Mouse (Mus musculus) heart, adult 8-10 months (tissue): Measurements from ENCODE around the gene Snw1. TPM values are rescaled to one million over a fixed set of nuclear protein-coding genes. Genes with fewer than 3 reads are reported as not detected.
"Not testable (repeated sequence)": the region's sequence is repeated elsewhere in the genome, so short reads cannot be mapped to it uniquely, and the experiment has no call there.

Source experiments
- DNase-seq: peaks from one replicate; pipeline ENCODE4 v3.0.0; 2022; ENCODE audit warnings: low spot score
- total RNA-seq, 4 experiments: library from RNA; stranded (reverse); gene quantifications; 2 replicates each; pipeline ENCODE4 v1.2.4; 2022

Snw1 gene
- total RNA-seq, result 10 to 100 TPM; 40.2 to 51.7 (median 44.9) TPM

DNA sequence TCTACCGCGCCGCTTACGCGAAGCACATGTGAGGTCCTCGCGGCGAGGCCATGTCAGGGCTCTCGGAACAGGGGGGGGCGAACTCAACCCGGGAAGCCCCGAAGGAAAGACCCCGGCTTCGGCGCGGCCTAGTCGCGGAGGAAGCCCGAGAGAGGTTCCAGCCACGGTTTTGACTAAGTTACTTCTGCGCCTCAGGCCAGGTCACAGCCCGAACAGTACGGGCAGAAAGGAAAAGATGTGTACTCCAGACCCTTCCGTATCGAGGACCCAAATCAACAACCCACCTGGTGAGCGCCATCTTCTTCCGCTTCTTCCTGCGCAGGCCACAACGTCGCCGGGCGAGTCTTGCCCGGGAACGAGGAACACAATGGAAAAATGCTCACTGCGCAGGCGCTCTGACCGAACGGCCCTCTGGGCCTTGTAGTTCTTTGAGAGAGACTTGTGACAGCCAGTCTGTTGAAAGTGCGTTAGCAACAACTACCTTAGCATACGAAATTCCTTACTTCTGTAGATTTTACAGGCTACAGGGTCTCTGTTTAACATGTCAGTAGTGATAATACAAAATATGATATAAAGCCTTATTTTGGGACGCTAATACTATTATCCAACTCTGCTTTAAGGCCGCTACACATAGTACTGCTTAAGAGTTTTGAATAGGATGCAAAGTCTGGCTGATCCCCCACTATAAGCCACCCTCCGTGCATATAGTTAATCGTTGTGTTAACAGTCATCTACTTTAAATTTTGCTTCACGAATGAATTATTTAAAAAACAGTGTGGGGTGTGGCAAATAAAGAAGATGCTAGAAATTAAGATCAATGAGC is at the start of gene Snw1:
Snw1 (minus strand) TSS at position 311 of the 823 bp plus-strand sequence.
- peak; percentile 95 for DNase-seq

DNA sequence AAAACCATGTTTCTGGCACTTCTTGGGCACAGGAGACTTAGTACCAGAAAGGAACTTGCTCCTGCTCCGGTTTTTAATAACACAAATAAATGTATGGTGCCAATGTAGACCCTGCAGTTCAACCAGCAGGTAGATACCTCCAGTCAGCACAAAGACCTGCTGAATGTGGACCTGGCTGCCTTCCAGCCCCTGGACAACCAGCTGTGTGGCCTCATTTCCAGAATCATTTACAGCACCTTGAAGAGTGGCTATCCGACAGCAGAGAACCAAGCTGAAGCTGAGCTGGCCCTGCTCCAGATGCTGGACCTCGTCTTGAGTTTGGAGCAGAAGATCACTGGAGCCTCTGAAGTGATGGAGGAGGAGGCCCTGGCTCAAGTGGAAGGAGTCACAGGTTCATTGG is 47.5 kb upstream of the Snw1 start:
- DNase-seq, result not testable (repeated sequence)

DNA sequence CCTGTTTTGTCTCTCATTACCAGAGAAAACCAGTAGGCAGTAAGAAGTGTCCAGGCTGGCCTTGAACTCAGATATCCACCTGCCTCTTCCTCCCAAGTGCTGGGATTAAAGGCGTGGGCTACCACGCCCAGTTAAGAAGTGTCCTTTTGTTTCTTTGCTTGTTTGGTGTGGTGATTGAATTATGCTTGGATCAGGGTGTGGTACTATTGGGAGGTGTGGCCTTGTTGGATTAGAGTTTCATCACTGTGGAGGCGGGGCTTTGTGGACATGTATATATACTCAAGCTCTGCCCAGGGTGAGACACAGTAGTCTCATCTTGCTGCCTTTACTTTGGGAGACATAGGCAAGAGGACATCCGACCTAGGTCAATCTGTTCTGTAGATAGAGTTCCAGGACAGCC is 41.9 kb upstream of the Snw1 start, which contains the start of gene Gm8300:
Gm8300 (plus strand) TSS at position 301 of the 400 bp plus-strand sequence.
- not testable (repeated sequence) for DNase-seq

DNA sequence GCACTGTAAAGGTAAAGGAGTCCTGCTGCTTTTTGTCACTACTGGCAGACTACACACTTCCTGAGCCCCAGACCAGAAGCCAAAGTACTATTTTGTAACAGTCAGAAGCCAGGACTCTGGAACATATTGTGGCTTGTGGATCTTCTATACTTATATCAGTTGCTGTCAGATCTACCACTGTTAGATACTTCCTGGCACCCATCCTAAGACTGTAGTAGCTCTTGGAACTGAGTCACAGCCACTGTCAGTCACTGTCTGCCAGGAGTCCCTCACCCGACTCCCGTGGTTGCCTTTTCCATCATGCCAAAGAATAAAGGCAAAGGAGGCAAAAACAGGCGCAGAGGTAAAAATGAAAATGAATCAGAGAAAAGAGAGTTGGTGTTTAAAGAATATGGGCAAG is 22.3 kb upstream of the Snw1 start, which contains the start of gene Gm5788:
Gm5788 (plus strand) TSS at position 301 of the 400 bp plus-strand sequence.
- not testable (repeated sequence) for DNase-seq

DNA sequence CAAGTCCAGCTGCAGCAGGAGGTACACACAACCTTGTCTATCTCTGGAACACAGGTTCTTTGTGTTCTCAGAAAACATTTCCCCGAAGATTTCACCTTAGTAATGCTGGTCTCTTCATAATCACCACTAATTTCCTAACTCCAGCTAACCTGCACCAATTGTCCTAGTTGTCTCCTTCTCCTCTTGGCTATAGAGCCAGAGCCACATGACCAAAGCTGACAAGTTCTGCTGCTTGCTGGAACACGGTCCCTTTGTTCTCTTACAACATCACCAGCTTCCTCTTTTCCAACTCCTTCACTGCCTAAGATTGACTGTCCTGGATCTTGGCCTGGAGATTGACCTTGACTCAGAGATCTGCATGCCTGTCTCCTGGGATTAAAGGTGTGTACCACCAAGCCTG is 16.6 kb upstream of the Snw1 start:
- not testable (repeated sequence) for DNase-seq

DNA sequence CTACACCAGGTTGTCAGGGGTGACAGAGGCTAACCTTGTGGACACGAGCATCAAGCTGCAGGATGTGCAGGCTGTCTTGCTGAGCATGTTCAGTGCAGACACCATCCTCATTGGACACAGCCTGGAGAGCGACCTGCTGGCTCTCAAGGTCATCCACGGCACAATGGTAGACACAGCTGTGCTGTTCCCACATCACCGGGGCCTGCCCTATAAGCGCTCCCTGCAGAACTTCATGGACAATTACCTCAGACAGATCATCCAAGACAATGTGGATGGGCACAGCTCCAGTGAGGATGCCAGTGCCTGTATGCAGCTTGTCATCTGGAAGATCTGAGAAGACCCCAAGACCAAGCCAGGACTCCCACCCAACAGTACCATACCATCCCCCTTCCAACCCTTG is 10.4 kb upstream of the Snw1 start:
- not testable (repeated sequence) for DNase-seq

DNA sequence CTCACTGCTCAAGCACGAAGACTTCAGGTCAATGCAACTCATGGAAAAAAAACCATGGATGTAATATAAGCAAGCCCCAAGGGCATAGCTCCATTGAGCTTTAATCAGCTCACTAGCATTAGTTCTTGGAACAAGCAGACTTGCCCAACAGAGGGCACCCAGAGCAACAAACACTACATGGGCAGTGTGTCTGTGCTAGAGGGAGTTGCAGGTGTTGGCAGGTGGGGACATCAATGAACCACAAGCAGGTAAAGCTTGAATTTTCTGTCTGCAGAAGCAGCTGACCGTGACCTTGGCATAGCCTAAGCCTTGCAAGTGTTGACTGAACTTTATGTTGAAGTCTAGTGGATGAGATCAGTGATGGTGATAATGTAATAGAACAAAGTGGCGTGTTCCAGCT is 2.7 kb upstream of the Snw1 start:
- DNase-seq, result no peak

DNA sequence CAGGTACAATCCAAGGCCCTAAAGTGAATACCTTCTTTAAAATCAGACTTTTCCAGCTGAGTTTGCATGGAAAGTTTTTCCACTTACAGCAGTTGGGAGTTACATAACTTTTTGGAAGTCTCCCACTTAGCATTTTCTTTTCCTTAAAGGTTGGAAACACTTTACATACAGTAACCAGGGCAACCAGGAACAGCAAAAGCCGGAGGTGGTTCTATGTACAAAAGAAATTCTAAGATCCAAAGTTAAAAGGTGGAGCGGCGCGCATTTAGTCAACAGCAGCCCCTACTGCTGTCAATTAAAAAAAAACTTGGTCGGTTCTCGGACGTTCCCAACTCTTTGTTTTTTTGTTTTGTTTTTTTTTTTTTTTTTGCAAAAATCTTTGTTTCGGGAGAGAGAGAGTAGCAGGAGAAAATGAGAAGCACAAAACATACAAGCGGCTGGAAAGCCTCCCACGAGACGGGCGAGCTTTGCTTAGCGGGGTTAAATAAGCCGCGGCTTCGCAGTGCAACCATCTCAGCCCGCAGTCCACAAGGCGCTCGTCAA is 582 bp downstream of the Snw1 start:
- DNase-seq, result no peak

DNA sequence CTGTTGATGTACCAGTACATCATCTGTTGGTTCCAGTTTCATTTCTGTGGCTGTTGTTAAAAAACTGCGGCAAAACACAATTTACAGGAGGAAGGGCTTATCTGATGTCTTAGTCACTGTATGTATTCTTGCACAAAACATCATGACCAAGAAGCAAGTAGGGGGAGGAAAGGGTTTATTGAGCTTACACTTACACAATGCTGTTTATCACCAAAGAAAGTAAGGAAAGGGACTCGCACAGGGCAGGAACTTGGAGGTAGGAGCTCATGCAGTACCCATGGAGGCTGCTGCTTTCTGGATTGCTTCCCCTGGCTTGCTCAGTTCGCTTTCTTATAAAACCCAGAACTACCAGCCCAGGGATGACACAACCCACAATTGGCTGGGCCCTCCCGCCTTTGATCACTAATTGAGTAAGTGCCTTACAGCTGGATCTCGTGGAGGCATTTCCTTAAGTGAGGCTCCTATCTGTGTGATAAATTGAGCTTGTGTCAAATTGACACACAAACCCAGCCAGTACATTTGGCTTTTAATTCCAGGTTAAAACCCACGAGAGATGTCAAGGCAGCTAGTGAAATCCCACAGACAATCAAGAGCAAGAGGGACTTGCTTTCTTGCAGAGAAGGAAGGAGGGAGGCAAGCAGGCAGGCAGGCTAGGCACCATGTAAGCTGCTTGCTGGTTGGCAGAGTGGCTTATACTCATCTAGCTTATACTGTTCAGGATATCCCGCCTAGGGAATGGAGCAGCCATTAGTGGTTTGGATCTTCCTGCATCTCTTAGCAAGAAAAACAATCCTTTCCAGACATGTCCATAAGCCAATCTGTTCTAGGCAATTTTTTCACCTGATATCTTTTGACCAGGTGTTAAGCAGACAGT is 1.6 kb downstream of the Snw1 start:
- DNase-seq, result no peak

DNA sequence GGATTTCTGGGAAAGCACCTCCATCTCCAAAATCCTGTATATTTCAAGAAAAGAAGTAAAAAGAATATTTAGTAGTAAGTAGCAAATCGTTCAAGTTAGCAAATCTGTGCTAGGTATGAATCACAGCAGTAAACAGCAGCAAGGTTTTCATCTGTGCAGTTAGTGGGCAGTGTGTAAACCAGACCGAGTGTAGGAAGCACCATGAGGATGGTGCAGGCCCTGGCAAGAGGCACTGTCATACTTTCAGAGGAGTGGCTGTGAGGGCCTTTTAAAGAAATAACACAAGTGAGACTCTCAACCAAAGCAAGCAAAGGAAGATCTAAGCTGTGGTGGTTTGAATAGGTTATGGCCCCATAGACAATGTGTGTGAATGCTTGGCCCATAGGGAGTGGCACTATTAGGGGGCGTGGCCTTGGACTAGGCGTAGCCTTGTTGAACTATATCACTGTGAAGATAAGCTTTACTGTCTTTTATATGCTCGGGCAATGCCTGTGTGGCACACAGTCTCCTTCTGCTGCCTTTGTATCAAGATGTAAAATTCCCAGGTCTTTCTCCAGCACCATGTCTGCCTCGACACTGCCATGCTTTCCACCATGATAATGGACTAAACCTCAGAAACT is 7.3 kb downstream of the Snw1 start:
- DNase-seq, result no peak

DNA sequence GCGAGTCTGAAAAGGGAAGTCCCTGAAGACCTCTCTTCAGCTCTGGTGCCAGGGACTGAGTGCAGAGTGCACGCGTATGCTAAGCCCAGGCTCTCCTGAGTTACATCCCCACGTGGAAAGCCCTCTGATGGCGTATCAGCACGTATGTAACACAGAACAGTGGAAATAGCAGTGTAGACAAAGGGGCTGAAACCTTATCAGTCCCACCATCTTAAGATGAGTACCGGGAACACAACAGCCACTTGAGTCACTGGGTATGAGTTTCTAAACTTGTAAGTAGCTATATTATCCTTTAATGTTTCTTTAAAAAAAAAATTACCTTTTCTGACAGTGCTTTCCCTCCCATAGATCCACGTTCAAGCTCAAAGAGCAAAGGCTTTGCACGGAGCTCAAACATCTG is 22.6 kb downstream of the Snw1 start:
- no peak for DNase-seq

DNA sequence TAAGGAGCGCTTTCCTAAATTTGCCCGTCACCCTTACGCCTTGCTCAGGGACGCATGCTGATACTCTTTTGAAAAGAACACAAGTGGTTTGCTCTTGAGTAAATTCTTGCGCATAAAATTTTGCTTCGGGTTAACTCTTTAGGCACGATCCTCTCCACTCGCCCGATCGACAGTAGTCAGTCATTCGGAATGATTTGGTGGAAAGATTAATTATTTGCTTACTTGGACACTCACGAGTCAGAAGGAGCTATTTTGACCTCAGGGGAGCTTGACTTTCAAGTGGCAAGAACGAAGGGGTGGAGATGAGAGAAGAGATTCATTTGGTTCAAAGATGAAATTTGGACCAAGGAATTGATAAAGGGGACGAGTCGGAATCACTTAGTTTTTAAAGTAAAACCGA is 27.9 kb downstream of the Snw1 start:
- no peak for DNase-seq

DNA sequence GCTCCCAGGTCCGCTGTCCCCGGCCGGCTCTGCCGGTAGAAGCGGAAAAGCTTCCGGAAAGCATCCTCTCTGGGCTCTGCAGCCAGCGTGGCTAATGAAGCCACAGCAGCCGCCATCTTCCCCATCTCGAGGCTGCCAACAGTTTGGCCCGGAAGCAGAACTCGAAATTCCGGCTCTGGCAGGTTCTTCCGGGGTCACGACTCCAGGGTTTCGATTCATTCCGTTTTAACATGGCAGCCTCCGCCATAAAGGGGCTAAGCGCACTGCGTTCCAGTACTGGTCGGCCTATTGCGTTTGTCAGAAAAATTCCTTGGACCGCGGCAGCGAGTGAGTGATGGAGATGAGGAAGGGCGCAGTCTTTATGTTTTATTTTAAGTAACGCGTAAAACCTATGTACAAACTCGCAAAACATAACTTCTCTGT is 28.4 kb downstream of the Snw1 start, which contains the start of the genes Slirp and Alkbh1:
Slirp (plus strand) TSS at position 197 of the 423 bp plus-strand sequence.
Alkbh1 (minus strand) TSS at position 318 of the 423 bp plus-strand sequence.
- peak; percentile 92 for DNase-seq

DNA sequence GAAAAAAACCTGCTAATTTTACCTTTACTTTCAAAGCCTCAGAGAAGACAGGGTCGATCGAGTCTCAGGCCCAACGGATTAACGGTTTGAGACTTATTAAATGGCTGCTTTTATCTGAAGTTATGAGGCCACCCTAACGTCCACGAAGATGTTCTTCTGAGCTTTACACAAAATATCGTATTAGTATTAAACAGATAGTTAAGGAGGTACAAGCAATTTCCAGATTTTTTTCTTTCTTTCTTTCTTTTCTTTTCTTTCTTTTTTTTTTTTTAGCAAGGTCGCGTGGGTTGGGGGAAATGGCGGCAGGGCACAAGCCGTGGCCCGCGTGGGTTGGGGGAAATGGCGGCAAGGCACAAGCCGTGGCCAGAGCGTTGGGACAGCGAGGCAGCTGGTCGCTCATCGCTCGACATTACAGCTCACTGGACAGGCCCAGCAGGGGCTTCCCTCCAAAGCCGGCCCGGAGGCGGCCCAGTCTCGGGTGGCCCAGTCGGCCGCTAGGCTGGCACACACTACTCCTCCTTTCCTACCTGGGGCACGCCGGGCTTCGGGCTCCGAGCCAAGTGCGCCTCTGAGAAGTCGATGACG is 28.9 kb downstream of the Snw1 start:
- DNase-seq, result no peak

DNA sequence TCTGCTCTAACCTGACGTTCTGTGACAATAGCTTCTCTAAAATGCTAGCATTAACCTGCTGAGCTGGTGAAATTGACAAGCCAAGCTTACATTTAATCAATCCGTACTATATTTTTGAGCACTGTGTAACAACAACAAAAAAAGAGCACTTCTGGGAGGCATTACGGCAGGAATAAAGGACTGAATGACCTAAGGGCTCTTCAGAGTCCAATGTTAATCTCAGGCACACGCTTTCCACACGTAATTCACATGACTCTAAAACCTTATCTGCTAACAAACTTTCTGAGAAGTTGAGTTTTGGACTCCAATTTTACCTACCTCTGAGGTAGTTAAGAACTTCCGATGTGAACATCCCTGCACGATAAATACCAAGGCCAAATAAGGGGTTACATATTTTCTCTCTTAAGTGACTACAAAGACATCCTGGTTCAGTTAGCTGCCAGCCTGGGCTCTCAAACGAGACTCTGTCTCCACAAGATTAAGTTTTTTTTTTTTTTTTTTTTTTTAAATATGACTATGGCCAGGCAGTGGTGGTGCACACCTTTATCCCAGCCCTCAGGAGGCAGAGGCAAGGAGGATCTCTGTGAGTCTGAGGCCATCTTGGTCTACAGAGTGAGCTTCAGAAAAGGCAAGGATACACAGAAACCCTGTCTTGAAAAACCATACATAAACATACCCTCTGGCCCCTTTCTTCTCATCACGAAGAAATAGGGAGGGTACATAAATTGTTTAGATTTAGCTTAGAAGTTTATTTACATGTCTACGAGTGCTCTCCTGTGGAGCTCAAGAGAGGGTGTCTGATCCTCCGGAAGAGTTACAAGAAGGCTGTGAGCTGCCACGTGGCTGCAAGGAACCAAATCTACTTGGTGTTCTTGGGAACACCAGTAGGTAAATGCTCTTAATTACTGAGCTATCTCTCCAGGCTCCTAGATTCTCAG is 29.6 kb downstream of the Snw1 start:
- DNase-seq, result no peak

DNA sequence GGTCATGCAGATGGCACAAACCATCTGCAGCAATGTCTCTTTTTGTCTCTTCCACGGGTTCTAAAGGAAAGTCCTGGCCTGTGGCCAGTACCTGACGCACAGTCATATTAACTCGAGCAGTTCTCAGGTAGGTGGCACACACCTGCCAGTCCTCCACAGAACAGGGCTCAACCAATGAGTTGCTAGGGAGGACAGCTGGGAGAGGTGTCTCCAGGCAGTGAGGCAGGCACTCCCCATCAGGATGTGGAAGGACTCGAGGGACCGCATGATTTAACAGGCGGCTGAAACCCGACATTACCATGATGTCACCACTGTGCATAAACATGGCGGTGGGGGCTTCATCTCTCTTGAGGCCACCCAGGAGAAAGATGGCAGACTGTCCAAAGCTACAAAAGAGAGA is 43.2 kb downstream of the Snw1 start:
- DNase-seq, result no peak

DNA sequence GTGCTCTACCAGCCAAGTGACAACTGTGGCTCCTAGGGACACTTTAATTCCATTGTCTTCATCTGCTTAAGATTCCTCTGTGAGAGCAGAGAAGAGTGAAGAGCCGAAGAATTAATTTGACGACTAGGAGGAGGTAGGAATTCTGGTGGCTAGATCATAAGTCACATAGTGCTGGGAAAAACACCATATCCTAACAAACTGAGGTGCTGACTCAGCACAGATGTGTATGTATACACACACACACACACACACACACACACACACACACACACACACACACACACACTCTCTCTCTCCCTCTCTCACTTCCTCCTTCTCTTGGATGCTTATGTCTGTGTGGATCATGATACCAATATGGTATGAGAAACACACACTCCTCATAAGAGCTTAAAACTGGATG is 43.8 kb downstream of the Snw1 start:
- no peak for DNase-seq

DNA sequence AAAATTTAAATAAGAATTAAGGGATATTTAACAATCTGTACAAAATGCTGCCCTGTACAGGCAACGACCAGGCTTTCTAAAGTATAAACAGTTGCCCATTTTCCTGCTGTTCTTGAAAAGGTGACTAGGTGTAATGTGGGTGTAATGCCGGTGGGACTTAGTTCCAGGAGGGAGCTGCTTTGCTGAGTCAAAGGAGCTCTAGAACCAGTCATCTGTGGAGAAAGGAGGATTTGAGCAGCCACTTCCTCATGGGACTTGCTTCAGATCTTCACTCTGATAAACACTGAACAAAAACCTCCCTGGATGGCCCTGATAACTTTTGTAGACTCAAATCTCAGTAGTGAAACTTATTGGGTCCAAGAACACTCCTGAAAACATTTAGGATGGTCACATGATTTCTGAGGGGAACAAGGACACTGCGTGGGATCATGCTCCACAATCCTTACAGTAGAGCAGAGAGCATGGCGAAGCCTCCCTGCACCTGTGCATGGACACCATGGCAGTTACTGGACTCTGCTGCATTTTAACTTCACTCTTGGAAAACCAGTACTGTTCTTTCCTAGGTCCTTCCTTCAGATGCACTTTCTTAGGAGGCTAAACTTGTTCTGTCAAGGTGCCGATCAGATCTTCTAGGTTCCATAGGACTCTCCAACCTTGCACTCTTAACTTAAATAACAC is 45.6 kb downstream of the Snw1 start:
- DNase-seq, result no peak

DNA sequence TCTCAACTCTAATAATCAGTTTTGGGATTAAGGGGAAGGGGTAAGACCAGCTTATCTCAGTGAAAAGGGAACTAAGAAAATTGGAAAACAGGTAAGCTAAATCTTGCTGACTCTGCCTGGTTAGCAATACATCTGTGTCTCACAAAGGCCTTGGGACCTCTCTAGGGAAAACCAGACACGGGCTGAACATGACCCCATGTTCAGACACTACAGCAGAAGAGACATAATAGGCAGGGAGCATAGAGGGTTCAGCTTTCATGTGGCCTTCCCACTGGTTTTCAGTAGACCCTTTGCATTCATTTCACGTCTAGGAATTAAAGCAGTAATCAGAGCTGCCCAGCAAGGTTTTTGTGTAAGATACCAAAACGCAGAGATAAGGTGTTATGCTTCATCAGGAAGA is 47.6 kb downstream of the Snw1 start:
- no peak for DNase-seq
